Mouse (Mus musculus) adipocyte (in vitro differentiated cells): ENCODE results near the gene Tbc1d13.
"Not testable (repeated sequence)": the region's sequence is repeated elsewhere in the genome, so short reads cannot be mapped to it uniquely, and the experiment has no call there.

Source experiments
- DNase-seq: peaks from one replicate; pipeline ENCODE4 v3.0.0-alpha.2; 2016; ENCODE audit warnings: low spot score

Gene Tbc1d13

DNA sequence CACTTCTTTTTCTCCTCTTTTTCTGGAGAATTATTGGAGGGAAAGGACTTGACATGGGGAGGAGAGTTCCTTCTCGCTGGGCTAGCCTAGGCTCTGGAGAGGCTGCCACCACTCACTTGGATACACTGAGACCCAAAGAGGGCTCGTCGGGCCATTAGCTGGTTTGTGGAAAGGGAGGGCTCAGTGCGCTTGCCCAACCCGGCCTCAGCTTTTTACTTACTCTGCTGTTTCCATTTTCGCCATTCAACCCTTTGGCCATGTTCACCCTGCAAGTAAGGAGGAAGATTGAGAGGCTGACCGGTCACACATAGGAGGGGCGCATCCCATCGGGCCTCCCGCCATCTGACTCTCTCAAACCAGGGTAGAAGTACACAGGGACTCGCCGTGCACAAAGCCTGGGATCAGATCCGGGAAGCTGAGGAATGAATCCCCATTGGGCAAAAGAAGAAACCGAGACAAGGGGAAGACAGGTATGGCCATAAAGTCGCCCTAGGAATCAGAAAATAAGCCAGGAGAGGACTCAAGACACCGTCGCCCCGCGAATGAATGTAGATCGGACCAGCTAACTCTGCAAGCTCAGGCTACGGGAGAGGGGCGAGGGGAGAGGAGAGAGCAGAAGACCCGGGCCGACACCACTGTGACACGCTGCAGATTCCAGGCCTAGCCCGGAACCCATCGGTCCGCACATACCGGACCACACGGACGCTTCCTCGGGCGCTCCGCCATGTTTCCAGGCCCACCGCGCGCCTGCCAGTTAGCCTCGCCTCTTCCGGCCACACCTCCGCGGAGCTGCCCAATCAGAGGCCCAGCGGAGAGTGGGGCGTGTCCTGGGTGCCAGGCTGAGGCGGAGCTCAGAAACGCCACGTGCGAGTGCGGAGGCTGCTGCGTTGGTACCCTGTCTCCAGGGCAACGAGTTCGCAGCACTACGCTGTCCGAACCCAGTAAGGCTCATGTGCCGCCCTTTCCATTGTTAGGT lies 44.4 kb downstream of the Tbc1d13 start, which contains the start of gene Spout1:
Spout1 (minus strand) TSS at position 760 of the 976 bp plus-strand sequence.
- peak; percentile 94 for DNase-seq

DNA sequence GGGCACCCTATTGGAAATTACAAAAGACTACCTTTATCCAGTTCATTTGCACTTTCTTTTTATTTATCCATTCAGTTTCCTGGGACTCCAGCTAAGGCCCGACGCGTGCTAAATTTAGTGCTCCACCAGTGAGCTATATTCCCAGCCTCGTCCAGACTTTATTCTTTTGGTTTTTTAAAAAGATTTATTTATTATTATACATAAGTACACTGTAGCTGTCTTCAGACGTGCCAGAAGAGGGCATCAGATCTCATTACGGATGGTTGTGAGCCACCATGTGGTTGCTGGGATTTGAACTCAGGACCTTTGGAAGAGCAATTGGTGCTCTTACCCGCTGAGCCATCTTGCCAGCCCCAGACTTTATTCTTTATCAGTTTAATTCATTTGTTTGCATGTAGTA lies 45.2 kb downstream of the Tbc1d13 start:
- not testable (repeated sequence) for DNase-seq

- DNase-seq: no peak
Observed at GRCm38 (mm10) chr2:30182424-30182823, 48.9 kb downstream of the Tbc1d13 start.

DNA sequence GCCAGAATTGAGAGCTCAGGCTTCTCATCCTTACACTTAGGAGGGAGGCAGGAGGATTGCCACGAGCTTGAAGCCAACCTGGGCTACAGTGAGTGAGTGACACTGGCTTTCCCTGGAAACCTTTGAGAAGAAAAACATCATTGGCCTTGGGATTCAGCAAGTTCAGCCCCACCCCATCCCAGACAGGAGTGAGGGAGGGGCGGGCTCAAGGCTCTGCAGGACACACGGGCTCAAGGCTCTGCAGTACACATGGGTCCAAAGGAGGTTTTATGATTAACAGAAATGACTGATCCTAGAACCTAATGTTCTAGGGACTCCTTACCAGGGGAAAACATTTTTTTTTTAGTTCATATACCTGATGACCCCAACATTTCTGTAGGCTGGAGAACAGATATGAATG lies 50.2 kb downstream of the Tbc1d13 start:
- no peak for DNase-seq

DNA sequence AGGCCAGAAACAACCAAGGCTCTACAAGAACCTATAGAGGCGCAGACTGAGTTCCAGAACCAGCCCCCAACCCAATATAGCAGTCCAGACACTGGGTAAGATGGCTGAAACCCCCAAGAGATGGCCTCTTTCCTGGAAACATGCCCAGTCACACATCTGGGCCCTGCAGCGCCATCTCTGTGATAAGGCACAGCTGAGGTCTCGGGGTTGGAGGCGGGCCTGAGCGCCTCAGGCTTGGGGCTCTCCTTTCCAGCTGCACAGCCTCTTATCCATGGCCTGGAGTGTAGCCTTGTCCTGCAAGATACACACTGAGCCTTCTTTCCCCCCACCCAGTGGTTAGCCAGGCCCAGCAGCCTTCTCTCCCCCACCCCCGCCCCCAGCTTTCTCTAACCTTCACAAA lies 51.7 kb downstream of the Tbc1d13 start:
- DNase-seq: no peak

- DNase-seq: no peak
Observed at GRCm38 (mm10) chr2:30185681-30186080, 52.1 kb downstream of the Tbc1d13 start.

DNA sequence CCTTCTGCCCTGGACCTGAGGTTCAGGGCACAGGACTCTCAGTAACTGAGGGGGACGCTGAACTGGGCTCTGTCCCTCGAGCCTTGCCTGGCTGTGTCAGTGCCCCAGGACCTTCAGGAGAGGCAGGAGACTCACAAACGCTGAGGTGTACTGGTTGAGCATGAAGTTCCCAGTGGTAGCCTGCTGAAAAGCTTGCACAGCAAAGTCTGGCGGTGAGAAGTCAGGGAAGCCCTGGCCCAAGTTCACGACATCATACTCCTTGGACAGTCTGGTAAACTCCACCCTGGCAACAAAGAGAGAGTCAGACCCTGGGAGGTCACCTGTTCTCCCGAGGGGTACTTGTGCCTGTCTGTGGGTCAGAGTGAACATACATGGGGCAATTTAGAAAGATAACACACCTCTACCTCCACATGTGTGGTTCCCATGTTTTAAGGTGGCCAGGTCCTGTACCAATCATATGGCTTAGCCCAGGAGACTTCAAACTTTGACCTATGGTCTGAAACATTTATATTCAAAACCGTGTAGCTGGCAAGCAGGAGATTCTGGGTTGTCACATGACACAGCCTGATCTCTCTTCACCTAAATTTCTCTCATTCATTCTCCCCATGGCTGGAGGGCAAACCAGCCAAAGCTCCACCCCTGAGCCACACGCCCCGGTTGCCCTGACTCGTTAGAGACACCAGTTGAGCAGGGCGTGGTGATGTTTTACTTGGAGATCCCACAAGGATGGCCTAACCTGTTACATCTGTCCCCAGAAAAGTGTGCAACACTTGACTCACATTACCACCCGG lies 58.4 kb downstream of the Tbc1d13 start:
- peak; percentile 17 for DNase-seq

GRCm38 (mm10) chr2:30194656-30195055 lies 61.1 kb downstream of the Tbc1d13 start:
- peak; percentile 68 for DNase-seq

DNA sequence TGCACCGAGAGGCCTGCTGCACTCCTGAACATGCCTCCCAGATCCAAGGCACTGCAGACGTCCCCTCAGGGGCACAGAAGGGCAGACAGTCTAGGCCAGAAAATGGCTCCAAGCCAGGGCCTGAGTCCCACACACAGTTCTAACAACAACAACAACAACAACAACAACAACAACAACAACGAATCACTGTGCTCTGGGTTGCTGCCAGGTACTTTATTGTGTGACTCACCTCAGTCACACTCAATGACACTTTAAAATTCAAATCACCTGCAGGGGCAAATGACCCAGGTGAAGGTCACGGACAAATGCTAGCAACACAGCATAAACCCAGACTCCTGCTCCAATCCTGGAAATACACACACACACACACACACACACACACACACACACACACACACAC lies 64.5 kb downstream of the Tbc1d13 start:
- DNase-seq: no peak

DNA sequence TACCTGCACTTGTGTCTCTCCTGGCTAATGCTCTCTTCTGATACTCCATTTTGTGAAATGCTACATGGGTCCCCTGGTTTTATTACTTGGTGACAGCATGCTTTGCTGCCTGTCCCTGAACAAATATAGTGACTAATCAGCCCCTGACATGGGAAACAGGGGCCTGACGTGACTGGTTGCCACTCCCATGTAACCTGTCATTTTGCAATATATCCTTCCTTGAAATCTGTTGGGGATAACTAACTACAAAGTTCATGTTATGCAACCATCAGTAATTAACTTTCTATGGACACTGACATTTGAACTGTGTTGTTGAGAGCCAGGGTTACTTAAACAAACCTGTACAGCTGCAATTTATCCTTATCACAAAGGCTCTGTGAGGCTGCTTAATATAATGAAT lies 66.4 kb downstream of the Tbc1d13 start:
- DNase-seq: peak; percentile 12

GRCm38 (mm10) chr2:30200388-30200925 lies 66.9 kb downstream of the Tbc1d13 start:
- no peak for DNase-seq
